Mouse (Mus musculus): Measurements from ENCODE around the gene Prkd3. TPM values are rescaled to one million over a fixed set of nuclear protein-coding genes. Genes with fewer than 3 reads are reported as not detected.
A peak's percentile ranks its signal among the peaks of the same experiment; 100 is the strongest.

Prkd3 gene
- polyA plus RNA-seq, 1 experiment = 5.3 TPM

DNA sequence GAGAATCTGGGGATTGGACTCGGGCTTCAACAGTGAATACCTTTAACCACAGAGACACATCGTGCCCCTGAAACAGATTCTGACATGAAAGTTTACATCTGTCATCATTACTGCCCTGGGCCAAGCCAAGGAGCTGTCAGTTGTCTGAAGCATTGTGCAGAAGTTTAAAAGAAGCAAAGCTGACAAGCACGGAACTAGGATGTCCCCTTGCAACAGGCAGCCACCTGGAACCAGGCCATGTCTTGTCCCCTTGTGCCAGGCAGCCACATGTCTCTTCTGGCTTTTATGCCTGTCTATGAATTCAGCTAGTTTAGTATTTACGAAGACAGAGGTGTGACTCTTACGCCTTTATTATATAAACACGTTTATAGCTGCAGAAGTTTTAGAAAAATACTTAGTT, 37.7 kb upstream of the Prkd3 start:
- Histone ChIP-seq H3K4me1 (ENCODE audit: control insufficient read depth, insufficient read depth, insufficient read length) (no peaks in the 10 kb centered on the region), H3K36me3 (ENCODE audit: control insufficient read depth, insufficient read depth, low read length) (no peaks in the 10 kb centered on the region), H3K27me3 (ENCODE audit: control insufficient read depth, insufficient read depth, low read length) (no peaks in the 10 kb centered on the region), H3K4me3 (ENCODE audit: extremely low read depth, insufficient read depth, insufficient read length) (no peak overlapping the region), H3K27ac (ENCODE audit: insufficient read depth, low read length) (no peak overlapping the region)
- 81% methylated on average over 6 of the region's 6 CpGs for WGBS
- no peak for TF ChIP-seq CTCF (IDR thresholded peaks at IDR 0.05; ENCODE audit: extremely low read depth, insufficient read depth, insufficient read length, insufficient replicate concordance)
- TF ChIP-seq POLR2A (IDR thresholded peaks at IDR 0.05; ENCODE audit: low read depth, low read length) = no peak
- no peak for DNase-seq (ENCODE audit: low read depth in 1 of 2, low spot score in 2 of 2)

DNA sequence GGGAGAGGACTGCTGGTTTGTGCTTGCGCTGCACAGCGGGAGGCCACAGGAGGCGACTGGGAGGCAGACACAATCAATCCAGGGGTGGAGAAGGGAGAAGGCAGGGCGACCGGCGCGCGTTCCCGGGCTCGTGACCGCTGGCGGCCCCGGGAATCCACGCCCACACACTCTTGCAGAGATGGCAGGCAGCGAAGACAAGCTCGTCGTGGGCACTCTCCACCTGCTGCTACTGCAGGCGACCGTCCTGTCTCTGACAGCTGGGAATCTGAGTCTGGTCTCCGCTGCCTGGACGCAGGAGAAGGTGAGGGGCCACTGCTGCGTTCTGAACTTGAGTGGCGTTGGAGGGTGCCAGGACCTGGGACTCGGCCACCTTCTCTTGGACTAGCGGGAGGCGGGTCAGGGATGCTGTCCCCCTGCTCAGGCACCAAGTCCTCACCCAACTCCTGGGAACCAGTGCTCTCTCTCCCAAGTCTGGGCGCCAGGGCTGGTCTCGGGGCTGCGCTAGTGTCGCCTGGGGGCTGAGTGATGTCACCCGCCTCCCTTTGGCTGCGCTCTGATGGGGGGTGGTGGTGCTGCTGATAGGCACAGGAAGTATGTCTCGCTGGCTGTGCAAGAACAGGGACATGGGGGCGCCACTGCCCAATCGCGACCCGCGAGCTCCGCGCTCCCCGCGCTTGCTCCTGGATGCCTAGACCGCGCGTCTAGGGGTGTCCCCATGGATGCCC, 31.6 kb upstream of the Prkd3 start:
- Histone ChIP-seq H3K27ac (ENCODE audit: insufficient read depth, low read length) (no peak overlapping the region), H3K4me3 (ENCODE audit: extremely low read depth, insufficient read depth, insufficient read length) (peak overlapping the region; percentile 56), H3K36me3 (ENCODE audit: control insufficient read depth, insufficient read depth, low read length) (no peaks in the 10 kb centered on the region), H3K27me3 (ENCODE audit: control insufficient read depth, insufficient read depth, low read length) (peaks cover 4% of the 10 kb centered on the region; the same call in 1 of the 2 replicates), H3K4me1 (ENCODE audit: control insufficient read depth, insufficient read depth, insufficient read length) (peaks cover 4% of the 10 kb centered on the region; the same call in 1 of the 2 replicates)
- peak in 1 of 2 experiments; percentile 24 for DNase-seq (ENCODE audit: low read depth in 1 of 2, low spot score in 2 of 2)
- TF ChIP-seq POLR2A (IDR thresholded peaks at IDR 0.05; ENCODE audit: low read depth, low read length) (no peak), CTCF (IDR thresholded peaks at IDR 0.05; ENCODE audit: extremely low read depth, insufficient read depth, insufficient read length, insufficient replicate concordance) (no peak)
- WGBS = 4% methylated on average over 45 of the region's 45 CpGs

DNA sequence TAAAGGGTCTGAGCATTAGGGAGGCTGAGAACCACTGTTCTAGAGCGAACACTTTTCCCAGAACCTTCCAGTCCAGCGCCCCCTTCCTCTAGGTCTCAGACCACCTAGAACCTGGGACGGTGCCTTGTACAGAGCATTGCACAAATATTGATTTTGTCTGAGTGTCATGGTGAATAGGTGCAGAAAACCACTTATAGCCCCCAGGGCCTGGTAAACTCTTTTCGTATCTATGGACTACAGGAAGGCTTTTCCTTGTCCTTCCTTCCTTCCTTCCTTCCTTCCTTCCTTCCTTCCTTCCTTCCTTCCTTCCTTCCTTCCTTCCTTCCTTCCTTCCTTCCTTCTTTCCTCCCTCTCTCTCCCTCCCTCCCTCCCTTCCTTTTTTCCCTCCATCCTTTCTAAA, 31.0 kb upstream of the Prkd3 start, which contains the start of gene Qpct:
TSS of gene Qpct (plus strand) at position 301 of the 400 bp plus-strand sequence.
- TF ChIP-seq CTCF (IDR thresholded peaks at IDR 0.05; ENCODE audit: extremely low read depth, insufficient read depth, insufficient read length, insufficient replicate concordance) = no peak
- TF ChIP-seq POLR2A (IDR thresholded peaks at IDR 0.05; ENCODE audit: low read depth, low read length) = no peak
- no peak for DNase-seq (ENCODE audit: low read depth in 1 of 2, low spot score in 2 of 2)
- 86% methylated on average over 4 of the region's 4 CpGs for WGBS
- Histone ChIP-seq H3K36me3 (ENCODE audit: control insufficient read depth, insufficient read depth, low read length) (no peaks in the 10 kb centered on the region), H3K4me3 (ENCODE audit: extremely low read depth, insufficient read depth, insufficient read length) (peak within 1 kb of the TSS; percentile 56), H3K27ac (ENCODE audit: insufficient read depth, low read length) (no peak within 1 kb of the TSS), H3K27me3 (ENCODE audit: control insufficient read depth, insufficient read depth, low read length) (peaks cover 4% of the 10 kb centered on the region; the same call in 1 of the 2 replicates), H3K4me1 (ENCODE audit: control insufficient read depth, insufficient read depth, insufficient read length) (peaks cover 4% of the 10 kb centered on the region; the same call in 1 of the 2 replicates)

DNA sequence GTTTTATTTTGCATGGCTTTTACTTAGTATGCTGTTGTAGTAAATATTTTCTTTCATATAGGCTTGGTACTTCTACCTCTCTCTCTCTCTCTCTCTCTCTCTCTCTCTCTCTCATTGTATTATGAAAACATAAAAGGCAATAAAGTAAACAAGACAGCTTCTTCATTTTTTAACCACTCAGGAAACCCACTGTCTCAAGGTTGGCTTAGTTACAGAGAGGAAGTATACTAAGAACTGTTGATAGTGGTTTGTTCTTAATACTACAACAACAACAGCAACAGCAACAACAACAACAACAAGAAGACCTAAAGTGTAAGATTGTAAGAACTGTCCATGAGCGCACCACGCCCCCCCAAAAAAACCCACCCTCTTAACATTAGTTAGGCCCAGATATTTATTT, 23.1 kb upstream of the Prkd3 start:
- Histone ChIP-seq H3K4me3 (ENCODE audit: extremely low read depth, insufficient read depth, insufficient read length) (no peak overlapping the region), H3K4me1 (ENCODE audit: control insufficient read depth, insufficient read depth, insufficient read length) (no peaks in the 10 kb centered on the region), H3K27ac (ENCODE audit: insufficient read depth, low read length) (no peak overlapping the region), H3K27me3 (ENCODE audit: control insufficient read depth, insufficient read depth, low read length) (no peaks in the 10 kb centered on the region), H3K36me3 (ENCODE audit: control insufficient read depth, insufficient read depth, low read length) (no peaks in the 10 kb centered on the region)
- WGBS = 85% methylated on average over 2 of the region's 2 CpGs
- TF ChIP-seq CTCF (IDR thresholded peaks at IDR 0.05; ENCODE audit: extremely low read depth, insufficient read depth, insufficient read length, insufficient replicate concordance) (no peak), POLR2A (IDR thresholded peaks at IDR 0.05; ENCODE audit: low read depth, low read length) (no peak)
- no peak for DNase-seq (ENCODE audit: low read depth in 1 of 2, low spot score in 2 of 2)

DNA sequence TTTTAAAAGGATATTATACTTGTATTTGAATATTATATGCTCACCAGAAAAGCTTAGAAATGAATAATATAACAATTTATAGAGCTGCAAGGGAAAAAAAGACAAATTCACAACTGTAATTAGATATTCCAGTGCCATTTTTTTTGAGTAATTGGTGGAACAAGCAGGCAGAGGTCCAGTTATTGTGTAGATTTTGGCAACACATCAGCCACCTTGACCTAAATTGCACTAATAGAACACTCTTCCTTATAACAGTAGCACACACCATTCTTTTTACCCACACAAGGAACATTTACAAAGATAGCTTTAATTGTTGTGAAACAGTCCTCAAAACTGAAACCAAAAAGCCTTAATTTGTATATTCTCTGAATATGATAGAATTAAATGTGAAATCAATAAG, 19.0 kb upstream of the Prkd3 start:
- Histone ChIP-seq H3K27ac (ENCODE audit: insufficient read depth, low read length) (no peak overlapping the region), H3K4me1 (ENCODE audit: control insufficient read depth, insufficient read depth, insufficient read length) (no peaks in the 10 kb centered on the region), H3K27me3 (ENCODE audit: control insufficient read depth, insufficient read depth, low read length) (no peaks in the 10 kb centered on the region), H3K4me3 (ENCODE audit: extremely low read depth, insufficient read depth, insufficient read length) (no peak overlapping the region), H3K36me3 (ENCODE audit: control insufficient read depth, insufficient read depth, low read length) (no peaks in the 10 kb centered on the region)
- no peak for DNase-seq (ENCODE audit: low read depth in 1 of 2, low spot score in 2 of 2)
- TF ChIP-seq CTCF (IDR thresholded peaks at IDR 0.05; ENCODE audit: extremely low read depth, insufficient read depth, insufficient read length, insufficient replicate concordance) = no peak
- no peak for TF ChIP-seq POLR2A (IDR thresholded peaks at IDR 0.05; ENCODE audit: low read depth, low read length)

GRCm38 (mm10) chr17:79032782-79033181, 12.2 kb upstream of the Prkd3 start:
- H3K4me3 ChIP-seq (ENCODE audit: extremely low read depth, insufficient read depth, insufficient read length) = no peak overlapping the region
- no peaks in the 10 kb centered on the region for H3K36me3 ChIP-seq (ENCODE audit: control insufficient read depth, insufficient read depth, low read length)
- no peak for DNase-seq (ENCODE audit: low read depth in 1 of 2, low spot score in 2 of 2)
- no peak overlapping the region for H3K27ac ChIP-seq (ENCODE audit: insufficient read depth, low read length)
- H3K27me3 ChIP-seq (ENCODE audit: control insufficient read depth, insufficient read depth, low read length) = no peaks in the 10 kb centered on the region
- WGBS = 88% methylated on average over 4 of the region's 4 CpGs
- TF ChIP-seq CTCF (IDR thresholded peaks at IDR 0.05; ENCODE audit: extremely low read depth, insufficient read depth, insufficient read length, insufficient replicate concordance) = no peak
- TF ChIP-seq POLR2A (IDR thresholded peaks at IDR 0.05; ENCODE audit: low read depth, low read length) = no peak
- no peaks in the 10 kb centered on the region for H3K4me1 ChIP-seq (ENCODE audit: control insufficient read depth, insufficient read depth, insufficient read length)

- Histone ChIP-seq H3K36me3 (ENCODE audit: control insufficient read depth, insufficient read depth, low read length) (no peaks in the 10 kb centered on the region), H3K27me3 (ENCODE audit: control insufficient read depth, insufficient read depth, low read length) (no peaks in the 10 kb centered on the region), H3K4me1 (ENCODE audit: control insufficient read depth, insufficient read depth, insufficient read length) (no peaks in the 10 kb centered on the region), H3K27ac (ENCODE audit: insufficient read depth, low read length) (no peak overlapping the region), H3K4me3 (ENCODE audit: extremely low read depth, insufficient read depth, insufficient read length) (no peak overlapping the region)
- TF ChIP-seq POLR2A (IDR thresholded peaks at IDR 0.05; ENCODE audit: low read depth, low read length) (no peak), CTCF (IDR thresholded peaks at IDR 0.05; ENCODE audit: extremely low read depth, insufficient read depth, insufficient read length, insufficient replicate concordance) (no peak)
- WGBS = 76% methylated on average over 5 of the region's 5 CpGs
- no peak for DNase-seq (ENCODE audit: low read depth in 1 of 2, low spot score in 2 of 2)
Measured at GRCm38 (mm10) chr17:79031569-79031968, 11.0 kb upstream of the Prkd3 start.
